Mouse (Mus musculus) cerebellum, adult 2 months (tissue): ENCODE measurements around the gene Efcab14. TPM values are rescaled to one million over a fixed set of nuclear protein-coding genes. Genes with fewer than 3 reads are reported as not detected.

Experiments used
- DNase-seq, 2 experiments: peaks; one replicate each; pipeline ENCODE4 v3.0.0; 2021
- H3K27ac ChIP-seq: fragments of 200-500 bp; 2 replicates; pipeline ENCODE4 v1.5.1; 2012; ENCODE audit warnings: low read length, control low read depth, inconsistent platforms; ENCODE audit not compliant: insufficient read depth
- H3K27me3 ChIP-seq: fragments of 200-500 bp; 2 replicates; pipeline ENCODE4 v1.6.1; 2012; ENCODE audit warnings: inconsistent platforms, mild to moderate bottlenecking, low read length, moderate library complexity; ENCODE audit not compliant: control insufficient read depth, insufficient read depth
- H3K4me1 ChIP-seq: fragments of 200-500 bp; 2 replicates; pipeline ENCODE4 v1.6.1; 2011; ENCODE audit warnings: low read length; ENCODE audit not compliant: control insufficient read depth, insufficient read depth
- H3K4me3 ChIP-seq: fragments of 200-500 bp; replicated peaks from 2 replicates; pipeline ENCODE3; 2011; ENCODE audit warnings: mild to moderate bottlenecking, low read depth, low read length, control low read depth; ENCODE audit not compliant: insufficient read depth
- CTCF ChIP-seq: fragments of 200-500 bp; IDR thresholded peaks from 2 replicates; pipeline ENCODE4 v1.5.1; 2011; ENCODE audit warnings: low read depth, mild to moderate bottlenecking, control low read depth, low read length, moderate library complexity, borderline replicate concordance; ENCODE audit not compliant: insufficient read depth
- POLR2A ChIP-seq: fragments of 200-500 bp; IDR thresholded peaks from 2 replicates; pipeline ENCODE4 v1.6.1; 2011; ENCODE audit warnings: low read length, control low read depth, borderline replicate concordance; ENCODE audit not compliant: insufficient read depth
- WGBS: fragments of 180-500 bp; shearing (Covaris S2); methylation state at CpG from one replicate; pipeline ENCODE4 v1.1.7; 2018; 5-methylcytosine and 5-hydroxymethylcytosine counted together
- polyA plus RNA-seq: library from polyadenylated mRNA; depleted of rRNA; stranded (reverse); fragments of >200 nt; gene quantifications from 2 replicates; pipeline ENCODE4 v1.2.3, GENCODE M21; 2012

Efcab14 gene
- polyA plus RNA-seq, 1 experiment = 52.5 TPM

DNA sequence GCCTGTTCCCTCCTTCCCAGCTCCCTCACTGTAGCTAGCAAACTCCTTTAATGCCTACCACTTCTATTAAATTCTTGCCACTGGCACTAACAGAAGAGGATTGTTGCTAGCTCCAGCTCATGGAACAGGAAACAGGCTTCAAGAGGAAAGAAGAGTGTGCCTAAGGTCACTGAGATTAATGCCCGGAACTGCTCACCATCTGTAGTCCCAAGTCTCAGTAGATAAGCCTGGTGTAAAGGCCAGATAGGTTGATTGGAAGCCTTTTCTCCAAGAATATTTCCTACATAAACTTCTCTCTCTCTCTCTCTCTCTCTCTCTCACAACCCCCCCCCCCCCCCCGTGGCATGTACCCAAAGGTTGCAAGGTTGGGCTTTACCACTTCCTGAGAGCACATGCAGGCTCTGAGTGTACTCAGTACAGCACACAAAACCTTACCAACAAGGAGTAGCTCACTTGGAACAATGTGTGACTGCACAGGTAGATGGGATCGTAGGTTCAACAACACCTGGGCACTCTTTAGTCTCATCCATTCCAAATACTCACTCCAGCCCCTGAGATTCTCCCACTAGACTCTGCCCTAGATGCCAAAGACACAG is 5.2 kb upstream of the Efcab14 start:
- DNase-seq = no peak
- Histone ChIP-seq H3K27me3 (no peaks in the 10 kb centered on the region), H3K27ac (no peak overlapping the region), H3K4me1 (no peaks in the 10 kb centered on the region), H3K4me3 (no peak overlapping the region)
- no peak for TF ChIP-seq POLR2A
- TF ChIP-seq CTCF = no peak
- 60% methylated on average over 3 of the region's 3 CpGs for WGBS

DNA sequence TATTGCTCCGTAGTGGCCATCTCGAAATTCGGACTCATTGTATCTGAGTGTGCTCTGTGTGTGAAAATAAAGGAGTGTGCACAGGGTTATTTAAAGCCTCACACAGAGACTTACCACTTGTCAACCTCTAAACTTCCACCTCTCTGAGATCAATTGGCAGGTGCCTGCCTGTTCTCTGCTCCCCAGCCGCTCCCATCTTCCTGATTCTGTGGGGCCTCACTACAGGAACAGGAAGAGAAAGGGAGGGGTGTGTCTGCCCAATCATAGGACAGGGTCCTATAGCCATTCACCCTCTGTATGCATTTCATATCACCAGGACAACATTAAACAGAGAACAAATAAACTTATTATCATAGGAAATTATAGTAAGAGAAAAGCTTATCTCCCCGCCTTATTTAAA is 3.8 kb upstream of the Efcab14 start:
- no peaks in the 10 kb centered on the region for H3K27me3 ChIP-seq
- 69% methylated on average over 5 of the region's 5 CpGs for WGBS
- H3K4me1 ChIP-seq = 0 out of 2 replicates have a peak, but pooled peaks cover 4% of the 10 kb centered on the region
- no peak overlapping the region for H3K4me3 ChIP-seq
- TF ChIP-seq POLR2A = no peak
- TF ChIP-seq CTCF = no peak
- no peak overlapping the region for H3K27ac ChIP-seq
- DNase-seq = no peak

DNA sequence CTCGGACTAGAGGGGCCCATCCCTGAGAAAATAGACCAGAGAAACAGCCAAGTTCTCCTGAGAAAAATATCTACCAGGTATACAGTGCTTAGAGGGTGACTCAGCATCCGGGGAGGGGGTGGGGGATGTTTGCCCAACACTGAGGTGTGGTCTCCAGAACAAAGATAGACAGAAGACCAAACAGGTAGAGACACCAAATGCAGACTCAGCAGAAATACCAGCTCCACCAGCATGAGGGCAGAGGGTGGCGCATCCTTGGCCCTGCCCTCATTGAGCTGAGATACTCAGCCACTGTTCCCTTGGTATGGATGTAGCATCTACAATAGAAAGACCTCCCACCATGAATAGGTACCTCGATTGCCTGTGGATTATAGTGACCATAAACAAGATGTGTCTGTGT is 2.7 kb upstream of the Efcab14 start:
- 56% methylated on average over 4 of the region's 4 CpGs for whole genome bisulfite sequencing
- no peak overlapping the region for H3K27ac ChIP-seq
- TF ChIP-seq POLR2A = no peak
- TF ChIP-seq CTCF = no peak
- 0 out of 2 replicates have a peak, but pooled peaks cover 5% of the 10 kb centered on the region for H3K4me1 ChIP-seq
- no peaks in the 10 kb centered on the region for H3K27me3 ChIP-seq
- DNase-seq = no peak
- H3K4me3 ChIP-seq = no peak overlapping the region

DNA sequence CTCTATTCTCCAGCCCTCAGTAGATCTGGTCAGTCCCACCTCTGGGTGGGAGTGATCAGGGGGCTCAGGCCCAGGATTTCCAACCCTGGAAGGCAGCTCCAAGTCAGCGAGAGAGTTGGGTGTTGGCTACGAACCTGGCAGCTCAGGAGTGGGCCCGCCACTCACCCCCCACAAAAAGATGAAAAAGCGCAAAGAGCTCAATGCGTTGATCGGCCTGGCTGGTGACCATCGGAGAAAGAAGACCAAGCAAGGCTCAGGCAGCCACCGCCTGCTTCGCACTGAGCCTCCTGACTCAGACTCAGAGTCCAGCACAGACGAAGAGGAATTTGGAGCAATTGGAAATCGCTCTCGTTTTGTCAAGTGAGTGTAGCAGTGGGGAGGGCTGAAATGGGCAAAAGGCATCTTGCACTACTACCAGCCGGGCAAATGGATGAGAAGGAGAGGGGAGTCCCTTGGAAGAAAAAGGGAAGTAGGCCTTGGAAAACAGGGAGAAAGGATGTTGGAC is 989 bp downstream of the Efcab14 start:
- TF ChIP-seq POLR2A (no peak), CTCF (no peak)

DNA sequence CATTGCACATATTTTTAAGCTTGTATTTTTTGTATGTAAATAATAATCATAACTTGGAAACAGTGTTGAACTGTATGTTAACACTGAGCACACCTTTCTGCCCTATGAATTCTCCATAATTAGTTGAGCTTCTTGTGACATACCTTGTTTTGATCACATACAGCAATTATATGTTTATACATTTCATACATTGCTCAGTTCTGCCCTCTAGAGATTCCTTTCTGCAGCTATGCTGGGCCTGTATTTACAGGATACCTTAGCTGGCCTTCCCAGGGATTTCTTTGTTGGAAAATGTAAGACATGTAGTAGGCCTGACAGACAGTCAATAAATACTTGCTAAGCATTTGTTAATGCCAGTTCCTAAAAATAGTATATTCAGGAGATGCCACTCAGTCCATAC is 5.1 kb downstream of the Efcab14 start:
- Histone ChIP-seq H3K27me3 (no peaks in the 10 kb centered on the region), H3K4me1 (0 out of 2 replicates have a peak, but pooled peaks cover 5% of the 10 kb centered on the region), H3K4me3 (no peak overlapping the region), H3K27ac (no peak overlapping the region)
- TF ChIP-seq CTCF = no peak
- TF ChIP-seq POLR2A = no peak
- DNase-seq = no peak

More for the DNA sequence above, 989 bp downstream of the Efcab14 start:
- DNase-seq = peak; percentile 8 to 20
- no peak overlapping the region for H3K27ac ChIP-seq
- H3K27me3 ChIP-seq = no peaks in the 10 kb centered on the region
- H3K4me3 ChIP-seq = peak overlapping the region; percentile 55
- H3K4me1 ChIP-seq = 0 out of 2 replicates have a peak, but pooled peaks cover 5% of the 10 kb centered on the region
- WGBS = 27% methylated on average over 13 of the region's 13 CpGs

DNA sequence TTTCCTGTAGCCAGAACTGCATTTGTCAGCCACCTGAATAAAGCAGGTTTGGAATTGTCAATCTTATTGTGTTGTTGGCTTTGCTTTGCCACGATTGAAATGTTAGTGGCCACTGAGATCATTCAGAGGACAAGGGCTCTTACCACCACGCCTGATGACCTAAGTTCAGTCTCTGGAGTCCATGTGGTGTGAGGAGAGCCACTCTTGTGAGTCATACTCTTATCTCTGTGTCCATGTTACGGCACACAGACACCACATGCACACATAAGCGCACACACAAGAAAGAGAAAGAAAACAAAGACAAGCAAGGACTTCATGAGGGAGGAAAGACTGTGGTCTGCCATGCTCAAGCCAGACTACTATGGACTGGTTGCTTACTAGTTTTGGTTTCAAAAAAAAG is 5.6 kb downstream of the Efcab14 start:
- no peak for DNase-seq
- Histone ChIP-seq H3K4me3 (no peak overlapping the region), H3K27ac (no peak overlapping the region), H3K4me1 (0 out of 2 replicates have a peak, but pooled peaks cover 5% of the 10 kb centered on the region), H3K27me3 (no peaks in the 10 kb centered on the region)
- TF ChIP-seq CTCF (no peak), POLR2A (no peak)
- WGBS = 91% methylated on average over 4 of the region's 4 CpGs

DNA sequence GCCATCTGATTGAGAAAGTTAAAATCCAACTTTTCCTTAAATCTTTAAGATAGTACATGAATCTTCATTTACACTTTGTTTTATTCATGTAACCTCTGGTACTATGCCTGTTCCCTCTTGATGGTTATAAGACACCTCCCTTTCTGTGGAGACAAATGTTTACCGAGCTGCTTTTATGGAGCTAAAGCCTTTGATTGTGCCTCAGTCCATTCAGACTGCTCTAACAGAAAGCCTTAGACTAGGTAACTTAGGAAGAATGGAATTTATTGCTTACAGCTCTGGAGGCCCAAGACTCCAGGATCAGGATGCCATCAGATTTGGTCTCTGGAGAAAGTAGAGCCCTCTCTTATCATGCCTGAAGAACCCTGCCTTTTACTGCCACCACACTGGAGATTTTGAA is 10.6 kb downstream of the Efcab14 start:
- no peak overlapping the region for H3K27ac ChIP-seq
- H3K27me3 ChIP-seq = no peaks in the 10 kb centered on the region
- WGBS = 87% methylated on average over 1 of the region's 1 CpGs
- no peak overlapping the region for H3K4me3 ChIP-seq
- no peak for TF ChIP-seq POLR2A
- no peak for TF ChIP-seq CTCF
- no peak for DNase-seq
- no peaks in the 10 kb centered on the region for H3K4me1 ChIP-seq

DNA sequence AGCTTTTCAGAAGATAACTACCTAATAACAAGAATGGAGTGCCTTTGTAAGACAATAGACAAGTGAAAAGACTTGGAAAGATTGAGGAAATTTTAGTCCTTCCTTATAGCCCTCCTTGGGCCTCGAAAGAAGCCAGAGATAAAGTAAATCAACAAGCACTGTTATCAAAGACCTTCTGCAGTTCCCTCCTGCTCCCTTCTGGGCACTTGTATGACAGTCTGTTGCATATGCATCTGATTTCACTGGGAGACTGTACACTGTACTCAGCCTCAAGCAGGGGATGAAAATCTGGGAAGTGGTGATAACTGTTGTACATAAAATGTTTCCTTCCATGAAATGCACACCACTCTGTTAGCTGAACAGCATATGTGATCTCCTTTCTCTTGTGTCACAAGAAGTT is 11.8 kb downstream of the Efcab14 start:
- no peaks in the 10 kb centered on the region for H3K4me1 ChIP-seq
- 95% methylated on average over 1 of the region's 1 CpGs for WGBS
- TF ChIP-seq POLR2A = no peak
- TF ChIP-seq CTCF = no peak
- DNase-seq = no peak
- H3K27me3 ChIP-seq = no peaks in the 10 kb centered on the region
- H3K27ac ChIP-seq = no peak overlapping the region
- H3K4me3 ChIP-seq = no peak overlapping the region

DNA sequence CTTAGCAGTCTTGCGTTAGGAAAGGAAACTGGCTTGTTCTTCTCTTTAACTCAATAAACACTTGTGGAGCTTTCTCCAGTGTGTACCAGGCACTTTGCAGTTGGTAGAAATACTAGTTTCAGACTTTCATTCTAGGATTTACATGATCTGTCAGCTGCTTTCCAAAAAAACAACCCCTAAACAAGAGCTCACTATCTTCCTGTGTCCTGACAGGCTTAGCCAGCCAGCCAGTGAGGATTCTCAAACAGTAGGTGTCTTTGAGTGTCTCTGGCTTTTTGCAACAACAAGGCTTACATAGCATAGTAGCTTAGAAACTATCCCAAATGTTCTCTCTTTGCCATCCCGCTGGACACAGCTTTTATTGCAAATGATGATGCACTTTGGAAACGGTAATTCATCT is 16.6 kb downstream of the Efcab14 start:
- Histone ChIP-seq H3K4me1 (no peaks in the 10 kb centered on the region), H3K27ac (no peak overlapping the region), H3K27me3 (no peaks in the 10 kb centered on the region), H3K4me3 (no peak overlapping the region)
- 96% methylated on average over 3 of the region's 3 CpGs for WGBS
- DNase-seq = no peak
- no peak for TF ChIP-seq CTCF
- no peak for TF ChIP-seq POLR2A
